Mouse (Mus musculus) lung, postnatal 0 days (tissue): Measurements from ENCODE around the gene Ccdc121.

Source experiments
- CTCF ChIP-seq: IDR thresholded peaks from 2 replicates; pipeline ENCODE4 v1.5.1; 2016; ENCODE audit warnings: antibody characterized with exemption, mild to moderate bottlenecking
- EP300 ChIP-seq: IDR thresholded peaks from 2 replicates; pipeline ENCODE4 v1.6.1; 2016; ENCODE audit warnings: antibody characterized with exemption, mild to moderate bottlenecking, control low read depth

DNA sequence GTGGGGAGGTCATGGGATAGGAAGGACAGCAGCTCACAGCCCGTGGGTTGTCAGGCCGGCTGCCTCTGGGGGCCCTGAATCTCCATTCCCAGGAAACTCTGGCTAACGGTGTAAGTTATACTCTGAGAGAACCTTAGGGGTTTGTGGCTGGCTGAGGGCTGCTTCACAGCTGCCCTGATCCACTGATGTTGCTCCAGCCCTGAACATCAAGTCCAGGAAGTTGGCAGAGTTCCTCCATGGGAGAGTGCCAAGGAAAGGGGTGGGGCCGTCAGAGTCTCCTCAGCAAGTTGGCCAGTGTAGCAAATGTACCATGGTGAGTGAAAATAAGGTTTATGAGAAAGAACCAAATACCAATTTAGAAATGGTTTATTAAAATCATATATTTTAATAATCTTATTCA, 18.1 kb upstream of the Ccdc121 start:
- TF ChIP-seq CTCF: no peak
- TF ChIP-seq EP300: peak; percentile 50
